Mouse (Mus musculus): Measurements from ENCODE around the gene Ano1. TPM values are rescaled to one million over a fixed set of nuclear protein-coding genes. Genes with fewer than 3 reads are reported as not detected.

The Ano1 gene
- total and polyA plus RNA-seq, 3 experiments, result 0.04 TPM; not detected in 2

- no peak overlapping the region for H3K4me3 ChIP-seq (ENCODE audit: control insufficient read depth in 1 of 2, insufficient read depth in 1 of 2, low read depth in 2 of 2, low read length in 2 of 2)
- H3K4me1 ChIP-seq (ENCODE audit: control insufficient read depth in 1 of 2, insufficient read depth in 2 of 2, low read length in 2 of 2), result no peaks in the 10 kb centered on the region
- no peaks in the 10 kb centered on the region for H3K79me2 ChIP-seq (ENCODE audit: control insufficient read depth, insufficient read depth, low read length, poor library complexity)
- DNase-seq (ENCODE audit: low read depth, low spot score), result no peak
- no peaks in the 10 kb centered on the region for H3K27me3 ChIP-seq (ENCODE audit: control insufficient read depth in 1 of 2, insufficient read depth in 2 of 2, low read length in 2 of 2)
- no peak overlapping the region for H3K9ac ChIP-seq (ENCODE audit: control insufficient read depth, low read depth, low read length, poor library complexity, severe bottlenecking)
- TF ChIP-seq GATA1 (IDR thresholded peaks at IDR 0.05; ENCODE audit: low read depth, low read length) (no peak), BHLHE40 (IDR thresholded peaks at IDR 0.05; ENCODE audit: borderline replicate concordance, low read depth, low read length) (no peak), MYC (IDR thresholded peaks at IDR 0.05; ENCODE audit: low read depth, low read length) (no peak), ZMIZ1 (IDR thresholded peaks at IDR 0.05; ENCODE audit: low read depth, low read length) (no peak), MAFK (IDR thresholded peaks at IDR 0.05; ENCODE audit: borderline replicate concordance, low read depth, low read length) (no peak), ZC3H11A (IDR thresholded peaks at IDR 0.05; ENCODE audit: low read depth, low read length) (no peak), HCFC1 (IDR thresholded peaks at IDR 0.05; ENCODE audit: low read depth, low read length) (no peak)
- no peaks in the 10 kb centered on the region for H3K36me3 ChIP-seq (ENCODE audit: control insufficient read depth in 1 of 2, insufficient read depth in 2 of 2, low read length in 2 of 2)
- H3K9me3 ChIP-seq (replicated peaks; ENCODE audit: insufficient read depth, low read length), result no peaks in the 10 kb centered on the region
- no peak overlapping the region for H3K27ac ChIP-seq (ENCODE audit: control insufficient read depth, low read depth, low read length)
These were observed 31.8 kb downstream of the Ano1 start for GRCm38 (mm10) chr7:144719956-144720355.

- TF ChIP-seq SIN3A (IDR thresholded peaks at IDR 0.05; ENCODE audit: low read length), result no peak
- no peak for TF ChIP-seq GATA1 (IDR thresholded peaks at IDR 0.05; ENCODE audit: low read depth, low read length)
- TF ChIP-seq ZNF384 (IDR thresholded peaks at IDR 0.05; ENCODE audit: low read depth, low read length), result no peak
- no peak for TF ChIP-seq ZC3H11A (IDR thresholded peaks at IDR 0.05; ENCODE audit: low read depth, low read length)
- TF ChIP-seq ZMIZ1 (IDR thresholded peaks at IDR 0.05; ENCODE audit: low read depth, low read length), result no peak
- no peak for TF ChIP-seq HCFC1 (IDR thresholded peaks at IDR 0.05; ENCODE audit: low read depth, low read length)
- no peak for TF ChIP-seq TCF12 (IDR thresholded peaks at IDR 0.05; ENCODE audit: low read depth, low read length)
- TF ChIP-seq JUND (IDR thresholded peaks at IDR 0.05; ENCODE audit: low read depth, low read length), result no peak
- TF ChIP-seq CHD1 (IDR thresholded peaks at IDR 0.05; ENCODE audit: low read depth, low read length), result no peak
- no peak for TF ChIP-seq NRF1 (IDR thresholded peaks at IDR 0.05; ENCODE audit: insufficient read depth, low read depth, low read length, poor library complexity, severe bottlenecking)
- no peak for TF ChIP-seq EP300 (IDR thresholded peaks at IDR 0.05; ENCODE audit: low read depth in 1 of 2, low read length in 2 of 2)
- no peak for TF ChIP-seq MEF2A (IDR thresholded peaks at IDR 0.05; ENCODE audit: extremely low read depth, insufficient replicate concordance, low read depth, low read length, poor library complexity, severe bottlenecking)
- TF ChIP-seq ZKSCAN1 (IDR thresholded peaks at IDR 0.05; ENCODE audit: low read depth, low read length), result no peak
- TF ChIP-seq CHD2 (IDR thresholded peaks at IDR 0.05; ENCODE audit: low read length), result no peak
- no peak for TF ChIP-seq MAX (IDR thresholded peaks at IDR 0.05; ENCODE audit: low read length)
- no peak for TF ChIP-seq ETS1 (IDR thresholded peaks at IDR 0.05; ENCODE audit: low read depth, low read length)
- TF ChIP-seq POLR2AphosphoS5 (IDR thresholded peaks at IDR 0.05; ENCODE audit: borderline replicate concordance, low read depth, low read length), result no peak
- no peak for TF ChIP-seq UBTF (IDR thresholded peaks at IDR 0.05; ENCODE audit: borderline replicate concordance, insufficient read depth, low read depth, low read length)
- no peak for TF ChIP-seq KAT2A (conservative IDR thresholded peaks at IDR 0.05; ENCODE audit: low read depth, low read length)
- TF ChIP-seq POLR2AphosphoS2 (IDR thresholded peaks at IDR 0.05; ENCODE audit: low read length), result no peak
- H3K36me3 ChIP-seq (ENCODE audit: control insufficient read depth in 1 of 2, insufficient read depth in 2 of 2, low read length in 2 of 2), result no peaks in the 10 kb centered on the region
- DNase-seq (ENCODE audit: low read depth, low spot score), result no peak
- H3K4me3 ChIP-seq (ENCODE audit: control insufficient read depth in 1 of 2, insufficient read depth in 1 of 2, low read depth in 2 of 2, low read length in 2 of 2), result no peak overlapping the region
- H3K27me3 ChIP-seq (ENCODE audit: control insufficient read depth in 1 of 2, insufficient read depth in 2 of 2, low read length in 2 of 2), result no peaks in the 10 kb centered on the region
- no peaks in the 10 kb centered on the region for H3K9me3 ChIP-seq (replicated peaks; ENCODE audit: insufficient read depth, low read length)
- H3K27ac ChIP-seq (ENCODE audit: control insufficient read depth, low read depth, low read length), result no peak overlapping the region
- no peaks in the 10 kb centered on the region for H3K4me1 ChIP-seq (ENCODE audit: control insufficient read depth in 1 of 2, insufficient read depth in 2 of 2, low read length in 2 of 2)
- no peak overlapping the region for H3K9ac ChIP-seq (ENCODE audit: control insufficient read depth, low read depth, low read length, poor library complexity, severe bottlenecking)
- H3K79me2 ChIP-seq (ENCODE audit: control insufficient read depth, insufficient read depth, low read length, poor library complexity), result no peaks in the 10 kb centered on the region
These were observed 34.0 kb downstream of the Ano1 start for GRCm38 (mm10) chr7:144717736-144718135.
